Mouse (Mus musculus) splenic B cell, adult 2 months (primary cell): ENCODE data around the gene Tnrc18.

Source experiments
- DNase-seq: peaks from one replicate; pipeline ENCODE4 v3.0.0-alpha.2; 2011; ENCODE audit warnings: low read depth, low spot score
- H3K27me3 ChIP-seq: 2 replicates; pipeline ENCODE4 v1.6.1; 2012; ENCODE audit warnings: mild to moderate bottlenecking, low read length, moderate library complexity, mixed read lengths; ENCODE audit not compliant: control insufficient read depth, poor library complexity, insufficient read depth, severe bottlenecking
- H3K36me3 ChIP-seq: 2 replicates; pipeline ENCODE4 v1.6.1; 2012; ENCODE audit warnings: mild to moderate bottlenecking, low read length, moderate library complexity, mixed read lengths; ENCODE audit not compliant: control insufficient read depth, poor library complexity, insufficient read depth, severe bottlenecking

Tnrc18 gene

DNA sequence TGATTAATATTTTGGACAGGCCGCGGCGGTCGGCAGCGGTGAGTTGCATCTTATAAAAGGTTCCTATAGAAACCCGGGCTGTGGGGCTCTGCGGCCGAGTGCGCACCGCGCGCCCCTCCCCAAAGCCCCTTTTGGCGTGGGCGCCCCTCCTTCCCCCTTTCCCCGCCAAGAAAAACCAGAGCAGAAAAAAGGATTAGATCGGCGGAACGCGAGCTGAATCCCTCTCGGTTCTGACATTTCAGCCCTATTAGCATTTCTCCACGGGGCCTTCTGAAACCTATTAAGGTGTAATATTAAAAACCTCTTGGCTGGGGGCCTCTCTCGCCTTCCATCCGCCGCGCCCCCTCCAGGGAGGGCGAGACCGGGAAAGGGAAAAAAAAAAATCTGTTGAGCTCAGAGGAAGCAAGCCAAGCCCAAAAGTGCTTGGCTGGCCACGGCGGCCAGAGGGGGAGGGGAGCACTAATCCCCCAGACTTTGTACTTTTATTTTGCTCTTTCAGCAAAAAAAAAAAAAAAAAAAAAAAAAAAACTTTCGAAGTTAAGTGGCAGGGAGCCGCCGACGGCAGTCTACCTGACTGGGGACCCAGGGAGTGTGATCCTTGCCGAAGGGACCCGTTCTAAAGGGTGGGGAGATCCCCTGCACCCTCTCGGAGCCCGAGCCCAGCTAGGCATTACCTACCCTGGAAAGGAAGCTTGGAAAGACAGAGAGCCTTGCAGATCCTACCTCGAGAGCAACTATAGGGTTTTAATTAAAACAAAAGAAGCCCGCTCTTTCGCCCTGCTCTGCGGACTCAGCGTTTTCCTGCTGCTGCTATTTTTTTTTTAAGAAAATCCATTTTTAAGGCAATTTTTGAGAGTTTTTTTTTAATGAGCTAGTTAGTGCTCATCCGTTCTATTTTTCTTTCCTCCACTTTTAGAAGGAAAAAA, 1.2 kb upstream of the Tnrc18 start:
- no peaks in the 10 kb centered on the region for H3K36me3 ChIP-seq
- DNase-seq: peak; percentile 29
- H3K27me3 ChIP-seq: peaks cover 2% of the 10 kb centered on the region; the same call in 1 of the 2 replicates

DNA sequence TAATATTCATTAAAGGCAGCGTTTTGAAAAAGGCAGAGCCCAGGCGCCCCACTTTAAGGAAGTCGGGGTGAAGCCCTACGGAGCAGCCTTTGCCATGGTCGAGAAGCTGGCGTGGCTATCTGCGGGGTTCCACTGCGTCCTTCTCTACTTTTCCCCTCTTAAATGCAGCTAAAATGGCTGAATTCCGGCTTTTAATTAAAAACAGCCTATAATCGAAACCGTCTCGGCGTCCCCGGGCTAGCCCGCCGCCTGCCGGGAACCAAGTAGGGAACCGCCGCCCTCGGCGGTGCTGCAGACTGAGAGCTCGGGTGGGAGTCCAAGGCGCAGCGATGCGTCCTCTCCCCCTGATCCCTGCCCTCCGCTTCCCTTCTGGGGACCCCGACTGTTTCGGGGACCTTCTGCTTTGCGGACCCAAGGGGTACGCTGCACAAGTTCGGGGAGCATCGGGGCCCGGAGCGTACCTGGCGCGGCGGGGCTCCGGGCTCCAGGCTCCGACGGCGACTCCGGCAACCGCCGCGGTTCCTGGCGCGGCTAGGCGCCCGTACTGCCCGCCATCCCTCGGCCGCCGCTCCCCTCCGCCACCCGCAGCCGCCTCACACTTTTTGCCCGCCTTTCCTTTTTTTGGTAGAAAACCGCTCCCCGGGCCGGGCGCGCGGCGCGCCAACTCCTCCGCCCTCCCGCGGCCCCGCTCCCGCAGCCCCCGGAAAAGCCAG, 495 bp downstream of the Tnrc18 start:
- no peaks in the 10 kb centered on the region for H3K36me3 ChIP-seq
- peaks cover 2% of the 10 kb centered on the region; the same call in 1 of the 2 replicates for H3K27me3 ChIP-seq
- peak; percentile 60 for DNase-seq

DNA sequence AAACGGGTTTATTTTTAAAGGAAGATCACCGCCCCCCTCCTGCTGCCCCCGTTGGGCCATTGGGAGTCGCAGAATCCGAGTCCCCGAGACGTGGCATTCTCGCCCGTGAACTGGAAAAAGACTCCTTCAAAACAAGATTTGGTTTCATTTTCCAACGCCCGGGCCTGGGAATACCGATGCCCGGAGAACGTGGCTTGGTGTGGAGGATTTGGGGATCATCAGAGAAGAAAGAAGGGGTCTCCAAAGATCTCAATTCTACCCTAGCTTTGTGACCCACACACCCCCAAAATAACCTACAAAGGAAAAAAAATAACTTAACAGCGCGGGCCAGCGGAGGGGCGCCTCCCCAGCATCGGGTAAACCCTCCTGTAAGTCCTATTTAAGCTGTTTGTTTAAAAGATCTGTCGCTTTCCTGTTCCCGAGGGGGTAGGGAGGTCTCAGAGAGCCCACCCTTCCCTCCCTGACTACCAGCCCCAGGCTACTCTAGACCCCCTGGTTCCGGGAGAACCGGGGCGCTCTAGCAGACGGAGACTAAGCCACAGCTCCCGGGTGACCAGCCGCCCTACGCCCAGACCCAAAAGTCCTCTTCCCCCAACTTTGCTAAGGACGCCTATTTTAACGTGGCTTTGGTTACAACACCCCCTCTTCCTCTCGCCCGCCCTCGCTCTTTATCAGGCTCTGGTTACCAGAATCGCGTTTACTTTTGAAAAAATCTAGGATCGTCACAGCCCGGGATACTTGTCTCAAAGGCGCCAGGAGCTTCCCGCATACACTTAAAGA, 1.2 kb downstream of the Tnrc18 start:
- H3K27me3 ChIP-seq: peaks cover 2% of the 10 kb centered on the region; the same call in 1 of the 2 replicates
- DNase-seq: peak; percentile 13

DNA sequence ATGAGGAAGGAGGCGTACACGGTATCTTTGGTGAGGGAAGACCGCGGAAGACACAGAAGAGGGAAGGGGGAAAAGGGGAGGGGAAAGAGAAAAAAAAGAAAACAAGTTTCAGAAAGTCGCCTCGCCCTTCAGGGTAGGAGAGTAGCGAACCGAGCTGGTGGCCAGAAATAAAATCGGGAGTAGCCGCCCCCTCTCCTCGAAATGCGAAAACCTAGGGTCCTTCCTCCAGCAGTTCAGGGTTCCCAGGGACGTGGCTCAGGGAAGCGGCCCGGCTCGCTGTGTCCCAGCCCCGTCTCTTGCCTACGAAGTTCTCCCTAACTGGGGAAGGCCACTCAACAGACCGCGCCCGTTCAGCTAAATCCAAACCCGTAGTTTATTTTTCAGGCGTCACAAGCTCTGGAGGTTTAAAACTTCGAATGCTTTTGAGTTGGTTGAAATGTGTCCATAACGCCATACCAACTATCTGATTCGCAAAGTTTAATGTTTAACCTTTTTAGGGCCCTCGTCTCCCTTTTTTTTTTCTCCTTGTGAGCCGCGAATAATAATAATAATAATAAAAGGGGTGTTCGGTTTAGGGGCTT, 2.0 kb downstream of the Tnrc18 start:
- Histone ChIP-seq H3K27me3 (peaks cover 2% of the 10 kb centered on the region; the same call in 1 of the 2 replicates), H3K36me3 (no peaks in the 10 kb centered on the region)
- DNase-seq: peak; percentile 45

More for the DNA sequence above, 1.2 kb downstream of the Tnrc18 start:
- H3K36me3 ChIP-seq: no peaks in the 10 kb centered on the region

DNA sequence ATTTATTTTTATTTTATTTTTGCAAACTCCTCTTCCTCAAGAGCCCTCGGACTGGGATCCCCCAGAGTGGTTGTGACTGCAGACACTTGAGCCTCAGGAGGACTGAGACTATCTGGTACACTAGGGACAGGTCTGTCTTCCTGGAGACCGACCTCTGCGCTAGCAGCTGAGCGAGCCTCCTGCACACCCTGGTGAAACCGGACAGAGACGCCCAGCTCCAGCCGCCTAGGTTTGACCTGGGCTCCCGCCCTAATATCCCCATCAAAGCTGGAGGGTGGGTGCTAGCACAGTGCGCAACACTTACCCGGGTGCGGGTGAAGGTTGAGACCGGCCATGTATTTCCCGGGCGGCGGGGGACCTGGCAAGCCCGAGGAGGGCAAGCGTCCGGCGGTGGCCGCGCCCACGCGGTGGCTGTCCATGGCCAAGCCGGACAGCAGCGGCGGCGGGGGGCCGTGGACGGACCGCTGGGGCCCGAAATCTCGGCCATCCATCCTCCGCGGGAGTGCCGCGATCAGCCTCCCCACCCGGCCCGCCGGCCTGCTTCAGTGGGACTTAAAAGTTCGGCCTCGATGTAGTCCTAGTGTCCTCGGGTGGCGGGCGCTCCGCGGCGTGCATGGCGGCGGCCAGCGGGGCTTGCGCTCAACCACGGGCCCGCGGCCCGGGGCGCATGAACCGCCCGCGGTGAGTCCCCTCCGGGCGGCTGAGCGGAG, 2.6 kb downstream of the Tnrc18 start:
- DNase-seq: peak; percentile 32
- peaks cover 2% of the 10 kb centered on the region; the same call in 1 of the 2 replicates for H3K27me3 ChIP-seq

DNA sequence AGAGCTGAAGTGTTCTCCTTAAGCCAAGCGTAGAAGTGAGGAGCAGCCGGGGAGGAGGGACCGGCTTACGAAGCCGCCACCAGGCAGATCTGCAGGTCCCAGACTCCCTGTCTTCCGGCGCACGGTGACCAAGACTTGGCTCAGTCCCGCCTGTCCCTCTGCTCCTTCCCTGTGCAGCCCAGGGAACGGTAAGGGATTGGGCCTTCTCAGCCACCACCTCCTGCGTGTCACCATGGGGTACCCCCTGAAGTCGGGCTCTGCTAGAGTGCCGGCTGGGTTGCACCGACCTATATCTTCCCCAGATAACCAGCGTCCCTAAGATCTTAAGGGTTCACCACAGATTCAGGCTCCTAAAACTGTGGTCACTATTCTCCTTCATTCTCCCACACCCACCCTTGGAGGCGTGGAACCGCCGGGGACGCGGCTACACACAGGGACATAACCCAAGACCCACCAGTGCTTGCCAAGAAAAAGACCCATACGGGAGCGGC, 3.3 kb downstream of the Tnrc18 start:
- DNase-seq: no peak
- Histone ChIP-seq H3K27me3 (peaks cover 2% of the 10 kb centered on the region; the same call in 1 of the 2 replicates), H3K36me3 (no peaks in the 10 kb centered on the region)

More for the DNA sequence above, 2.6 kb downstream of the Tnrc18 start:
- no peaks in the 10 kb centered on the region for H3K36me3 ChIP-seq

DNA sequence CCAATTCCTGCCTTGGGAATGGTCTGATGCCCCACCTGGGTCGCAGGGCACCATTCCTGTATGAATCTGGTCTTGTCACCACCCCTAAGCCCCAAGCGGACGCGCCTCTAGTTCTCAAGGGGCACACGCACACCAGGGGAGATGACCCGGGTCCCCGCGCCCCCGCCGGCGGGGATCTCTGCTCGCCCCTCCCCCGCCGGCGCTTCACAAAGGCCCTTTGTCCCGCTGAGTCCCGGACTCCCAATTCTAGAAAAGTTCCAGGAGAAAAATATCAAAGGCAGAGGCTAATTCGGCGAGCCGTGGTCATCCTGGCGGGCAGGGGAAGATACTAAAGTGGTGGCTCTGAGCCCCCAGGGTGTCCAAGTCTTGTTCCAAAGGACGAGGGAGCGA, 3.7 kb downstream of the Tnrc18 start:
- no peak for DNase-seq
- peaks cover 2% of the 10 kb centered on the region; the same call in 1 of the 2 replicates for H3K27me3 ChIP-seq
- H3K36me3 ChIP-seq: no peaks in the 10 kb centered on the region

DNA sequence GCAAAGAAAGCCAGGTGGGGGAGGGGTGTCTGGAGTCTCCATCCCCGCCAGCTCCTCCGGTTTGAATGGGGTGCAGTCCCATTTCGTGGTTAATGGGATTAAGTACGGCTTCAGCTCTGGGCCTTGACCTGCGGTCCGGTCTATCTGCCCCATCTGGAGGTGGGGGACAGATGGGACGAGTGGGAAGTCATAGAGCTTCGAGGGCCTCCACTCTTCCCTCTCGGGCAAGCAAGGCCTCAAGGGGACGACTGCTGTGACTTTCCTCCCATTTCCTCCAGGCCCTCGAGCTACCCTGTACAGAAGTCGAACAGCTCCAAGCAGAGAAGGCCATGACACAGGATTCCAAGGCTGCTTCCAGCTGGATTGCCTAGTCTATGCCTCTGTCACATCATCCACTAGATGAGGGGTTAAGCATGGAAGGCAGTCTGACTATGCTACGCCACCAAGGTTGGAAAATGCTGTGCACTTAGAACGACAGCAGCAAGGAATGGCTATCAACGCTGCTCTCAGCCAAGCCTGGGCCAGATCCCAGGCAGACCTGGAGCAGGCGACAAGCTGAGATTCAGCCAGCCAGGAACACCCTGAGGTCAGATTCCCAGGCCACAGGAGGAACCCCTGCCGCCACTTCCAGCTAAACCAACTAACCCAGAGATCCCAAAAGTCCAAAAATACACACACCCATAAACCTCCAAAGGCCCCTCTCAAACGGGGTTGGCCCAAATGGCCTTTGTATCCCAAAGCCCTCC, 4.3 kb downstream of the Tnrc18 start:
- peaks cover 2% of the 10 kb centered on the region; the same call in 1 of the 2 replicates for H3K27me3 ChIP-seq
- no peak for DNase-seq
- no peaks in the 10 kb centered on the region for H3K36me3 ChIP-seq

DNA sequence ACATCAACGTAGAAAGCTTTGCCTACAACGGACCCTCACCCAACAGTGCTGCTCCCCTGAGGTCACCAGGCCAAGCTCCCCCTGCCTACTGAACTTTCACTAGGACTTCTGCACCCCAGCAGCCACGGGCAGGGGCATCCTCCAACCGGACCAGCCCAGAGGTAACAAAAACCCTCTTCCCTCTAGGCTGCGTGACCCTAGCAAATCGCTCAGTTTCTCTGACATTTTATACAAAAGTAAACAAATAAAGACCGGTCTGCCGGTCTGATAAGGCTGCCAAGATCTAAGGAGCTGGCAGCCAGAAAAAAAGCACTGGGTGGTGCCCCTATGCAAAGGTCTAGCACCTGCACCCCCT, 4.9 kb downstream of the Tnrc18 start:
- no peak for DNase-seq
- Histone ChIP-seq H3K36me3 (no peaks in the 10 kb centered on the region), H3K27me3 (no peaks in the 10 kb centered on the region)

DNA sequence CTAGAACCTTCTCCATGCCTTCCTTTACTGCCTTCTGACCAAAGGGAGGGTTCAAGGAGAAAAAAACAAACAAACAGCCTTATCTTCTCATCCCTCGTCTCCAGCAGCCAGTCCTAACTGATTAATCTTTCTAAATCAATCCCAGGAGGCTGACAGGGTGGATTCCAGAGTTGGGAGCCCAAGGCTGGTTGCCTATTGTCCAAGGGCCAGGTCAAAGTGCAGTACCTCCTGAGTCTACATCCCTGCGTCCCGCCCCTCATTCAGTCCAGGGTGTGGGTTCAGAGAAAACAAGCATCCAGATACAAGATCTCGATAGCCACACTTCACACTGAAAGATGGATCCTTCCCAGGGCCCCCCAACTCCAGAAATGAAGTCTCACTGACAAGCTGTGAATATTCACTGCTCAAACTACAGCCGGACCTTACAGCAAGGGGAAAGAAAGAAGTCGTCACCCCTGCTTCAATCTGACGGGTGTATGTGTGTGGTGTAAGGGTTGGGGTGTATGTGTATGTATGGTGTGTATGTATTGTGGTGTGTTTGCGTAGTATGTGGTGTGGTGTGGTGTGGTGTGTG, 5.5 kb downstream of the Tnrc18 start:
- no peaks in the 10 kb centered on the region for H3K27me3 ChIP-seq
- no peak for DNase-seq

DNA sequence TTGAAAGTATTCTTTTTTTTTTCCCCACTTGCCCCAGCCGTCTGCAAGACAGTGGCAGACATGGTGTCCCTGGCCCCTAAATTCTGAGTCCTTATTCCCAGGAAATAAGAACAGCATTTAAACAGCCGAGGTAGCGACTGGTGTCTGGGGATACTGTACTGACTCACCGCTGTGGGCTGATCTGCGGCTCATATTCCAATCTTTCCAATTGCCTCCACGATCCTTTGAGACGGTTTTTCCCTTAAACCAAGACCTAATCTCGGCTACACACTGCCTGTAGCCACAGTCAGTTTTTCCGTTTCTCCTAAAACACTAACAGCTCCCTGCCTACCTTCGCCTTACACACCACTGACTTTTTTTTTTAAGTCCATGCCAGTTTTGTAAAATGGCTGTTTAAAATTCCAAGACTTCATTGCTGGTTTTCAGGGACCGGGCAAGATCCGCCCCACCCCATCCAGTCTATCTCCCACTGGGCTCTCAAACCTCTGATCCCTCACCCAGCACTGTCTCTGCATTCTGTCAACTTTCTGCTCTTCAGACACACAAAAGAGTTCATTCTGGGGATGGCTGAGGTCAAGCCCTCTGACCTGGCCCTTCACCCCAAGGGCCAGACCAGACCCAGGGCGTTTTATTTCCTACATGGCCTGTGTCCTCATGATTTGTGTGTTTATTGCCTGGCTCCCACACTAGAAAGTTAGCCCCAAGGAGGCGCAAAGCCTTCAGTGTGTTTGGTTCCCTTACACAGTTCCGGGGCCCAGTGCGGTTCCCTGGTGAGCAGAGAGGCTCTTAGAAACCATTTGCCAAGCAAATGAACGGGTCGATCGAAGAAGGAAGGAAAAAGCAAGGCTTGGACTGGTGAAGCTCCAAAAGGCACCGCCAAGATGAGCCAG, 6.5 kb downstream of the Tnrc18 start:
- H3K27me3 ChIP-seq: no peaks in the 10 kb centered on the region
- DNase-seq: no peak
- no peaks in the 10 kb centered on the region for H3K36me3 ChIP-seq

More for the DNA sequence above, 5.5 kb downstream of the Tnrc18 start:
- no peaks in the 10 kb centered on the region for H3K36me3 ChIP-seq

DNA sequence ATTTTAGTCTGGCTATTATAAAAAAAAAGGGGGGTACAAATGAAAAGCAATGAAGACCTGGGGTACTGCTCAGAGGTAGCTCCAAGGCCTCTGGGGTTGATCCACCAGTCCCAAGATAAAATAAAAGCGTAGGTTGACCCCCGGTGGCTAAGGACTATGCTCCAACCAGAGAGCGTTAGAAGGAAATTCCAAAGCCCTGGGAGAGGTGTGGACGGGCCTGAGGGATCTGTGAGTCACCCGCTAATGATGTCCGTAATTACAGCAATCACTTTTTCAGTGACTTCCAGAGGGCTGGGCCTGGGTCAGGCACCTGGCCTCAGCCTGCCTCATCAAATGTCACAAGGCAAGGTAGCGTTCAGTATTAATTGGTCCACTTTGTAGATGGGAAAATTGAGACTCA, 9.8 kb downstream of the Tnrc18 start:
- no peaks in the 10 kb centered on the region for H3K27me3 ChIP-seq
- DNase-seq: no peak
- no peaks in the 10 kb centered on the region for H3K36me3 ChIP-seq
